Mouse (Mus musculus) layer of hippocampus, adult 9-11 months (tissue): ENCODE results near the gene Bbx.

Experiments
- DNase-seq: peaks from one replicate; pipeline ENCODE4 v3.0.0; 2022

Bbx gene

GRCm38 (mm10) chr16:50226274-50226673, 205.9 kb downstream of the Bbx start:
- no peak for DNase-seq

GRCm38 (mm10) chr16:50224946-50225345, 207.2 kb downstream of the Bbx start:
- no peak for DNase-seq

- DNase-seq: peak; percentile 13
Measured at GRCm38 (mm10) chr16:50220734-50221501, 211.3 kb downstream of the Bbx start.

- no peak for DNase-seq
Measured at GRCm38 (mm10) chr16:50217084-50217483, 215.1 kb downstream of the Bbx start.

GRCm38 (mm10) chr16:50211727-50212126, 220.5 kb downstream of the Bbx start:
- DNase-seq: no peak

GRCm38 (mm10) chr16:50211231-50211630, 221.0 kb downstream of the Bbx start:
- DNase-seq: no peak

GRCm38 (mm10) chr16:50210742-50211141, 221.4 kb downstream of the Bbx start:
- no peak for DNase-seq

GRCm38 (mm10) chr16:50204944-50205343, 227.2 kb downstream of the Bbx start:
- no peak for DNase-seq

GRCm38 (mm10) chr16:50201546-50202151, 230.5 kb downstream of the Bbx start:
- DNase-seq: peak; percentile 31

- no peak for DNase-seq
Measured at GRCm38 (mm10) chr16:50200214-50200613, 232.0 kb downstream of the Bbx start.

- peak; percentile 69 for DNase-seq
Measured at GRCm38 (mm10) chr16:50196118-50196517, 236.1 kb downstream of the Bbx start.

- DNase-seq: no peak
Measured at GRCm38 (mm10) chr16:50192626-50193025, 239.6 kb downstream of the Bbx start.

- no peak for DNase-seq
Measured at GRCm38 (mm10) chr16:50189108-50189507, 243.1 kb downstream of the Bbx start.

- no peak for DNase-seq
Measured at GRCm38 (mm10) chr16:50186604-50187003, 245.6 kb downstream of the Bbx start.

GRCm38 (mm10) chr16:50185041-50185440, 247.1 kb downstream of the Bbx start:
- DNase-seq: peak; percentile 14

- DNase-seq: no peak
Measured at GRCm38 (mm10) chr16:50182988-50183387, 249.2 kb downstream of the Bbx start.

GRCm38 (mm10) chr16:50182561-50182960, 249.6 kb downstream of the Bbx start:
- no peak for DNase-seq

- no peak for DNase-seq
Measured at GRCm38 (mm10) chr16:50172760-50173159, 259.4 kb downstream of the Bbx start.

- DNase-seq: no peak
Measured at GRCm38 (mm10) chr16:50170812-50171211, 261.4 kb downstream of the Bbx start.

GRCm38 (mm10) chr16:50167983-50168299, 264.2 kb downstream of the Bbx start:
- DNase-seq: no peak

GRCm38 (mm10) chr16:50167231-50167982, 264.8 kb downstream of the Bbx start:
- DNase-seq: no peak

GRCm38 (mm10) chr16:50160418-50161271, 271.5 kb downstream of the Bbx start:
- DNase-seq: no peak

- no peak for DNase-seq
Measured at GRCm38 (mm10) chr16:50158546-50158945, 273.6 kb downstream of the Bbx start.
